Mouse (Mus musculus): ENCODE data around the gene Prr9.

The Prr9 gene

GRCm38 (mm10) chr3:92123847-92124246, at the start of gene Prr9:
TSS of gene Prr9 (minus strand) at chr3:92123947.
- DNase-seq (ENCODE audit: low spot score in 2 of 2) = no peak

GRCm38 (mm10) chr3:92169847-92170246, 46.1 kb upstream of the Prr9 start:
- no peak for DNase-seq (ENCODE audit: low spot score in 2 of 2)

GRCm38 (mm10) chr3:92153322-92153721, 29.6 kb upstream of the Prr9 start:
- DNase-seq (ENCODE audit: low spot score in 2 of 2) = peak; percentile 14 to 38

GRCm38 (mm10) chr3:92150631-92151277, 27.0 kb upstream of the Prr9 start:
- peak; percentile 22 to 32 for DNase-seq (ENCODE audit: low spot score in 2 of 2)

GRCm38 (mm10) chr3:92147913-92148312, 24.2 kb upstream of the Prr9 start:
- DNase-seq (ENCODE audit: low spot score in 2 of 2) = no peak

- no peak for DNase-seq (ENCODE audit: low spot score in 2 of 2)
These were observed 23.7 kb upstream of the Prr9 start for GRCm38 (mm10) chr3:92147420-92147819.

GRCm38 (mm10) chr3:92142644-92143043, 18.9 kb upstream of the Prr9 start, which contains the start of gene Lelp1:
TSS of gene Lelp1 (minus strand) at chr3:92142744.
- no peak for DNase-seq (ENCODE audit: low spot score in 2 of 2)

- DNase-seq (ENCODE audit: low spot score in 2 of 2) = no peak
These were observed 2.8 kb downstream of the Prr9 start for GRCm38 (mm10) chr3:92120902-92121301.

- no peak for DNase-seq (ENCODE audit: low spot score in 2 of 2)
These were observed 5.8 kb downstream of the Prr9 start for GRCm38 (mm10) chr3:92117930-92118329.

- DNase-seq (ENCODE audit: low spot score in 2 of 2) = no peak
These were observed 12.2 kb downstream of the Prr9 start for GRCm38 (mm10) chr3:92111526-92111925.

- no peak for DNase-seq (ENCODE audit: low spot score in 2 of 2)
These were observed 13.0 kb downstream of the Prr9 start for GRCm38 (mm10) chr3:92110790-92111189.

- peak in 1 of 2 experiments; percentile 12 for DNase-seq (ENCODE audit: low spot score in 2 of 2)
These were observed 17.2 kb downstream of the Prr9 start for GRCm38 (mm10) chr3:92106582-92106981.

GRCm38 (mm10) chr3:92083042-92083441, 40.7 kb downstream of the Prr9 start, which contains the start of gene Lor:
TSS of gene Lor (minus strand) at chr3:92083142.
- no peak for DNase-seq (ENCODE audit: low spot score in 2 of 2)

GRCm38 (mm10) chr3:92081285-92081931, 42.3 kb downstream of the Prr9 start:
- DNase-seq (ENCODE audit: low spot score in 2 of 2) = peak in 1 of 2 experiments; percentile 8

- peak; percentile 37 to 50 for DNase-seq (ENCODE audit: low spot score in 2 of 2)
These were observed 43.1 kb downstream of the Prr9 start for GRCm38 (mm10) chr3:92080462-92081284.

Measured in frontal cortex, postnatal 25 days (tissue).